28 mouse cellular contexts compared by ENCODE assay signal in the genomic region with DNA sequence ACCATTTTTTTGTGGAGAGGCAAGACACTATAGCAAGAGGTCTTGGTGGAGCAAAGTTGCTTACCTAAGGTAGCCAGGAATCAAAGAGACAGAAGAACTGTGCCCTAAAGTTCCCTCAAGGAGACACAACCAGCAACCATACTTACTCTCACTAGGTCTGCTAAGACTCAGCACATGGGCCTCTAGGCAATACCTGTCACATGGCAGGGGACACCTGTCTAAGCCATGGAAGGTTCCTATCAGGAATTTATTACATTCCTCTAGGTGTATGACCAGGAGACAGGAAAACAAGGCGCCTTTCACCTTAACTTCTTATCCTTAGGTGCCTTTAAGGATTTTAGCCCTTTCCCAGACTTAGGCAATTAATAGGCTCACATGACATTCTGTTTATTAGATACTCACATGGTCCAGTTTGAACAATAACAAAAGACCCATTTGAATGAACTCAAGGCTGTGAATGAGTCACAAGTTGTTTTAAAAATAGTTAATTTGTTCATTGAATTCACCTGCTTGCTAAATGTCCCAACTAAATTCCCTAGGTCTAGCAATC.
DNase-seq lines count a peak whose midpoint lies in the region; ATAC-seq lines count a peak whose summit lies in the region.
"Had no signal": no experiment of that assay in that cellular context is flagged by ENCODE, and none has a peak within 500 bp of the region (broad histone marks: within the 10 kb centered on the region; RNA-seq: fewer than 3 reads in every experiment).

No protein-coding gene starts in this region.

- no peaks in the 10 kb centered on the region for H3K4me1 ChIP-seq in kidney, embryonic 14.5 days (ENCODE audit: control insufficient read depth, insufficient read depth, low read length)
- no peaks in the 10 kb centered on the region for H3K4me1 ChIP-seq in kidney, embryonic 16.5 days (ENCODE audit: insufficient read depth, low read length)
- H3K4me1 ChIP-seq: embryonic facial prominence, embryonic 10.5 days; embryonic facial prominence, embryonic 13.5 days; forebrain, embryonic 12.5 days; forebrain, embryonic 15.5 days; heart, embryonic 12.5 days; heart, embryonic 15.5 days; hindbrain, embryonic 10.5 days; hindbrain, embryonic 13.5 days had no signal

- 85% methylated on average over 1 of the region's 1 CpGs for WGBS in kidney, embryonic 14.5 days
- WGBS in kidney, embryonic 16.5 days, result 83% methylated on average over 1 of the region's 1 CpGs

- peak; percentile 57 for DNase-seq in kidney, adult 11 months
- DNase-seq in kidney, adult 8-10 months, result peak; percentile 11 to 65
- DNase-seq in kidney, postnatal 25 days, result peak; percentile 8 to 57
- no peak for DNase-seq in embryo, embryonic 10 days (ENCODE audit: low spot score)
- DNase-seq: adrenal gland, adult 2 months; adrenal gland, postnatal 14 days; cerebellum, adult 11 months; cerebellum, adult 2 months; cerebellum, adult 9-11 months; cerebellum, postnatal 25 days; embryo, embryonic 11 days; gastrocnemius, postnatal 25 days; heart, adult 18-20 months; heart, postnatal 10 days; heart, postnatal 36 days had no signal

- no peak overlapping the region for H3K4me2 ChIP-seq in kidney, embryonic 14.5 days (replicated peaks; ENCODE audit: low read depth, low read length)
- H3K4me2 ChIP-seq in kidney, embryonic 16.5 days (replicated peaks; ENCODE audit: low read depth, low read length), result no peak overlapping the region
- H3K4me2 ChIP-seq: embryonic facial prominence, embryonic 13.5 days; forebrain, embryonic 12.5 days; forebrain, embryonic 15.5 days; heart, embryonic 12.5 days; heart, embryonic 15.5 days; hindbrain, embryonic 13.5 days had no signal

- H3K9me3 ChIP-seq in kidney, embryonic 14.5 days (ENCODE audit: control insufficient read depth, low read length), result no peaks in the 10 kb centered on the region
- H3K9me3 ChIP-seq in kidney, embryonic 16.5 days (ENCODE audit: low read length), result no peaks in the 10 kb centered on the region
- H3K9me3 ChIP-seq: embryonic facial prominence, embryonic 10.5 days; embryonic facial prominence, embryonic 13.5 days; forebrain, embryonic 12.5 days; forebrain, embryonic 15.5 days; heart, embryonic 12.5 days; heart, embryonic 15.5 days; hindbrain, embryonic 10.5 days; hindbrain, embryonic 13.5 days had no signal

- H3K27ac ChIP-seq in kidney, embryonic 14.5 days (ENCODE audit: low read depth, low read length), result no peak overlapping the region
- H3K27ac ChIP-seq in kidney, embryonic 16.5 days (ENCODE audit: low read length), result no peak overlapping the region
- H3K27ac ChIP-seq: embryonic facial prominence, embryonic 10.5 days; embryonic facial prominence, embryonic 13.5 days; forebrain, embryonic 12.5 days; forebrain, embryonic 15.5 days; heart, embryonic 15.5 days; hindbrain, embryonic 10.5 days; hindbrain, embryonic 13.5 days had no signal

- no peaks in the 10 kb centered on the region for H3K27me3 ChIP-seq in kidney, embryonic 14.5 days (ENCODE audit: control insufficient read depth, insufficient read depth, low read length)
- no peaks in the 10 kb centered on the region for H3K27me3 ChIP-seq in kidney, embryonic 16.5 days (ENCODE audit: insufficient read depth, low read length)
- H3K27me3 ChIP-seq: embryonic facial prominence, embryonic 13.5 days; forebrain, embryonic 12.5 days; forebrain, embryonic 15.5 days; heart, embryonic 12.5 days; heart, embryonic 15.5 days; hindbrain, embryonic 13.5 days; Patski had no signal

- H3K4me3 ChIP-seq in kidney, embryonic 14.5 days (ENCODE audit: low read length), result no peak overlapping the region
- no peak overlapping the region for H3K4me3 ChIP-seq in kidney, embryonic 16.5 days (ENCODE audit: low read length)
- H3K4me3 ChIP-seq: embryonic facial prominence, embryonic 10.5 days; embryonic facial prominence, embryonic 13.5 days; erythroblast, embryonic 14.5 days; forebrain, embryonic 12.5 days; forebrain, embryonic 15.5 days; heart, embryonic 12.5 days; heart, embryonic 15.5 days; hindbrain, embryonic 10.5 days; hindbrain, embryonic 13.5 days had no signal

- no peak for ATAC-seq in kidney, embryonic 14.5 days (ENCODE audit: low FRiP score, low TSS enrichment)
- ATAC-seq in kidney, embryonic 16.5 days (ENCODE audit: low FRiP score, low TSS enrichment), result no peak
- ATAC-seq: forebrain, embryonic 15.5 days; hindbrain, embryonic 16.5 days; Patski had no signal

- H3K9ac ChIP-seq in kidney, embryonic 14.5 days (ENCODE audit: low read depth, low read length), result no peak overlapping the region
- H3K9ac ChIP-seq in kidney, embryonic 16.5 days (replicated peaks; ENCODE audit: low read length), result no peak overlapping the region
- H3K9ac ChIP-seq: embryonic facial prominence, embryonic 13.5 days; forebrain, embryonic 12.5 days; forebrain, embryonic 15.5 days; heart, embryonic 12.5 days; heart, embryonic 15.5 days; hindbrain, embryonic 13.5 days had no signal

- H3K36me3 ChIP-seq in kidney, embryonic 14.5 days (ENCODE audit: control insufficient read depth, insufficient read depth, low read length), result no peaks in the 10 kb centered on the region
- no peaks in the 10 kb centered on the region for H3K36me3 ChIP-seq in kidney, embryonic 16.5 days (ENCODE audit: insufficient read depth, low read length)
- H3K36me3 ChIP-seq: embryonic facial prominence, embryonic 10.5 days; embryonic facial prominence, embryonic 13.5 days; forebrain, embryonic 12.5 days; forebrain, embryonic 15.5 days; heart, embryonic 12.5 days; heart, embryonic 15.5 days; hindbrain, embryonic 10.5 days; hindbrain, embryonic 13.5 days had no signal
